Mouse (Mus musculus): ENCODE measurements around the gene Chmp2b.

Gene Chmp2b

DNA sequence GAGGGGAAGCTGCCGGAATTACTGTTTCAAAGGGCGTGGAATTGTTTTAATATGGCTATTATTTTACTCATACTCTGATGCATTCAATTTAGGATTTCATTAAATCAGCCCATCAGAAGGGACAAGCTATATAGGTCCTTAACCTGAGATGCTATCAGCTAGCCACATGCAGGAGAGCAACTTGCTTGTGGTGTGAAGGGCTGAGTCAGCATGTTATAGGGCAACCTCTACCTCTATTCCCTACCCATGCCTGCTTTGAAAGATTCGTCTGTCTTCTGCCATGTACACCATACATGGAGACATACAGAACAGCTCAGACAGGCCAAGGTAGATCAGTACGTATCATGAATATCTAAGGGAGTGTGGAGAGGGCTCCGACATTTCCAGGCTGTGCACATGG is 35.8 kb downstream of the Chmp2b start:
- no peak for DNase-seq (ENCODE audit: low read depth, low spot score)

- DNase-seq (ENCODE audit: low read depth, low spot score) = no peak
Measured at GRCm38 (mm10) chr16:65526004-65526403, 36.5 kb downstream of the Chmp2b start.

DNA sequence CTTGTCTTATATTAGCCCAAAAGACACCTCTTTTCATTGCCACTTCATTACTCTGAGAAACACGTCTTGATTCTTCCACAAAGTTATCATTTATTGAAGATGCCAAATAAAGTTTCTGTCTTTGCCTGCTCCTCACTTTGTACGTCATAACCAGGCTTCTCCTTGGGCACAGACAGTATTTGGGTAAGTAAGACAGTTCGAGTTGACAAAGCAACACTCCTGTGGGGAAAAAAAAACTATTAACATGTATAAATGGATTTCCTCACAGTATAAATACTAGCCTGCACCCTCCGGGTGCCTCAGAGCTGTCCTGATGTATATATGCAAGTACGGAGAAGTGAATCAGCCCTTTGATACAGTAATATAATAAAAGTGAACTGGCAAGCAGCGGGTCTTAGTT is 42.3 kb downstream of the Chmp2b start, which contains the start of gene Pou1f1:
Gene Pou1f1 (plus strand): TSS at position 301 of the 400 bp plus-strand sequence.
- no peak for DNase-seq (ENCODE audit: low read depth, low spot score)

GRCm38 (mm10) chr16:65514223-65514622 is 48.3 kb downstream of the Chmp2b start:
- peak; percentile 71 for DNase-seq (ENCODE audit: low read depth, low spot score)

GRCm38 (mm10) chr16:65497049-65497448 is 65.5 kb downstream of the Chmp2b start:
- DNase-seq (ENCODE audit: low read depth, low spot score) = peak; percentile 38

DNA sequence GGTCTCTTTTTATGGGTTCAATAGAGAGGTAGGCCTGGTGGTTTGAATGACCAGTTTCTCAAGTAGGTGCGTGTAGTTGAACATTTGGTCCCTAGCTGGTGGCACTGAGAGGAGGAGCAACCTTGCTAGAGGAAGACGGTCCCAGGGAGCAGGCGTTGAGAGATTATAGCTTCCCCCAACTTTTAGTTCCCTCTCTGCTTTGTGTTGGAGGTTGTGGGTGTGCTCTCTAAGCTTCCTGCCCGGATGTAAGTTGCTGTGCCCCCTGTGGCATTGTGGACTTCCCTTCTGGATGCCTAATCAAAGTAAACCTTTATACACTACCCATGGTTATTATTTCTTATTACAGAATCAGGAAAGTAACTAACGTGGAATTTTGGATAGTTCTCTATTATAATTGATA is 66.5 kb downstream of the Chmp2b start:
- DNase-seq (ENCODE audit: low read depth, low spot score) = no peak
